Comparison of ENCODE assay signal across 25 mouse cellular contexts in the genomic region with DNA sequence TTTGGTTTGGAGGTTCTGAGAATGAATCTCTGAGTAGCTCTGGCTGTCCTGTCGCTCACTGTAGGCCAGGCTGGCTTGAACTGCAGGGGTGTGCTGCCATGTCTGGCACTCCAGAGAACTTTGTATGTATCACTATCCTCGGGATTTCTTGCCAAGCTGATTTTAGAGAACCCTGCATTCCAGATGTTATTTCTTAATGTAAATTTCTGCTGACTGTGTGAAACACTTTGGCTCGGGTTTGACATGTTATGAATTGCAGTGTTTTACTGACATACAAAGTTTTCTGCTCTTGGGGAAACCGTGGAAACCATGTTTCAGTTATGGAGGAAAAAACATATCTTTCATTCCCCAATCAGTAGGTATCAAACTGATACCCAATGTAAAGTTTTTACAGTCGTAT. TPM values are rescaled to one million over a fixed set of nuclear protein-coding genes. Genes with fewer than 3 reads are reported as not detected.
DNase-seq lines count a peak whose midpoint lies in the region; ATAC-seq and TF ChIP-seq lines count a peak whose summit lies in the region.
"Had no signal": no experiment of that assay in that cellular context is flagged by ENCODE, and none has a peak within 500 bp of the region (broad histone marks: within the 10 kb centered on the region; RNA-seq: fewer than 3 reads in every experiment).

No protein-coding gene starts in this region.

- no peak for TF ChIP-seq POLR2A in limb, embryonic 14.5 days (IDR thresholded peaks at IDR 0.05; ENCODE audit: borderline replicate concordance, extremely low read depth, insufficient read depth, insufficient read length)

- H3K36me3 ChIP-seq in limb, embryonic 14.5 days (ENCODE audit: control insufficient read depth, insufficient read depth, low read length), result peaks cover 65% of the 10 kb centered on the region
- peaks cover 89% of the 10 kb centered on the region for H3K36me3 ChIP-seq in limb, embryonic 10.5 days
- H3K36me3 ChIP-seq in embryonic facial prominence, embryonic 15.5 days, result peaks cover 35% of the 10 kb centered on the region

- H3K4me2 ChIP-seq in limb, embryonic 14.5 days (replicated peaks; ENCODE audit: low read depth, low read length, severe bottlenecking), result no peak overlapping the region
- no peak overlapping the region for H3K4me2 ChIP-seq in embryonic facial prominence, embryonic 15.5 days (replicated peaks)
- H3K4me2 ChIP-seq: forebrain, embryonic 13.5 days; heart, embryonic 11.5 days; hindbrain, embryonic 12.5 days; hindbrain, embryonic 15.5 days had no signal

- no peak overlapping the region for H3K27ac ChIP-seq in limb, embryonic 14.5 days (replicated peaks; ENCODE audit: low read depth, low read length)
- no peak overlapping the region for H3K27ac ChIP-seq in limb, embryonic 10.5 days
- H3K27ac ChIP-seq in embryonic facial prominence, embryonic 15.5 days (replicated peaks), result peak overlapping the region; percentile 48; the same call in 1 of the 2 replicates
- H3K27ac ChIP-seq: forebrain, embryonic 10.5 days; forebrain, embryonic 13.5 days; heart, adult 2 months; hindbrain, embryonic 12.5 days; hindbrain, embryonic 15.5 days had no signal

- ATAC-seq in limb, embryonic 14.5 days (ENCODE audit: low FRiP score, low read depth), result no peak
- ATAC-seq in embryonic facial prominence, embryonic 15.5 days (ENCODE audit: insufficient number of reproducible peaks, low FRiP score, low TSS enrichment, low read depth), result no peak
- ATAC-seq: forebrain, embryonic 13.5 days; forebrain, embryonic 16.5 days had no signal

- H3K9me3 ChIP-seq in limb, embryonic 14.5 days (ENCODE audit: control insufficient read depth, low read length), result no peaks in the 10 kb centered on the region
- H3K9me3 ChIP-seq in limb, embryonic 10.5 days (replicated peaks), result no peaks in the 10 kb centered on the region
- no peaks in the 10 kb centered on the region for H3K9me3 ChIP-seq in embryonic facial prominence, embryonic 15.5 days (replicated peaks)
- H3K9me3 ChIP-seq: forebrain, embryonic 10.5 days; forebrain, embryonic 13.5 days; G1E; hindbrain, embryonic 12.5 days; hindbrain, embryonic 15.5 days had no signal

- H3K9ac ChIP-seq in limb, embryonic 14.5 days (ENCODE audit: low read depth, low read length, severe bottlenecking), result no peak overlapping the region
- H3K9ac ChIP-seq in embryonic facial prominence, embryonic 15.5 days, result no peak overlapping the region
- H3K9ac ChIP-seq: forebrain, embryonic 13.5 days; hindbrain, embryonic 12.5 days; hindbrain, embryonic 15.5 days had no signal

- WGBS in limb, embryonic 14.5 days, result 74% methylated on average over 5 of the region's 5 CpGs
- 90% methylated on average over 5 of the region's 5 CpGs for WGBS in limb, embryonic 10.5 days
- 42% methylated on average over 5 of the region's 5 CpGs for WGBS in embryonic facial prominence, embryonic 15.5 days

- H3K4me3 ChIP-seq in limb, embryonic 14.5 days (replicated peaks; ENCODE audit: low read length), result no peak overlapping the region
- no peak overlapping the region for H3K4me3 ChIP-seq in limb, embryonic 10.5 days
- no peak overlapping the region for H3K4me3 ChIP-seq in embryonic facial prominence, embryonic 15.5 days (replicated peaks)
- H3K4me3 ChIP-seq: forebrain, embryonic 10.5 days; forebrain, embryonic 13.5 days; heart, adult 2 months; hindbrain, embryonic 12.5 days; hindbrain, embryonic 15.5 days had no signal

- H3K4me1 ChIP-seq in limb, embryonic 14.5 days (ENCODE audit: control insufficient read depth, insufficient read depth, low read length), result no peaks in the 10 kb centered on the region
- H3K4me1 ChIP-seq in limb, embryonic 10.5 days, result no peaks in the 10 kb centered on the region
- 0 out of 2 replicates have a peak, but pooled peaks cover 7% of the 10 kb centered on the region for H3K4me1 ChIP-seq in embryonic facial prominence, embryonic 15.5 days
- H3K4me1 ChIP-seq: forebrain, embryonic 10.5 days; forebrain, embryonic 13.5 days; hindbrain, embryonic 12.5 days; hindbrain, embryonic 15.5 days had no signal

- no peaks in the 10 kb centered on the region for H3K27me3 ChIP-seq in limb, embryonic 14.5 days (ENCODE audit: control insufficient read depth, insufficient read depth, low read length)
- no peaks in the 10 kb centered on the region for H3K27me3 ChIP-seq in limb, embryonic 10.5 days (ENCODE audit: low read depth, poor library complexity, severe bottlenecking)
- no peaks in the 10 kb centered on the region for H3K27me3 ChIP-seq in embryonic facial prominence, embryonic 15.5 days
- H3K27me3 ChIP-seq: CH12.LX; forebrain, embryonic 13.5 days; hindbrain, embryonic 12.5 days; hindbrain, embryonic 15.5 days had no signal

- DNase-seq in limb, embryonic 14.5 days (ENCODE audit: low spot score), result peak; percentile 20
- no peak for DNase-seq in limb, embryonic 10.5 days (ENCODE audit: low spot score)
- peak; percentile 25 for DNase-seq in NIH3T3 (ENCODE audit: low read depth)
- DNase-seq in right cerebral cortex, postnatal 4 days, result no peak
- no peak for DNase-seq in liver
- DNase-seq: adrenal gland, adult 2 months; adrenal gland, postnatal 25 days; B cell, adult 2 months; cerebellum, adult 11-12 months; cerebellum, adult 8-10 months; cerebellum, postnatal 10 days; cerebellum, postnatal 36 days; embryo, embryonic 11 days; gastrocnemius, postnatal 10 days; gastrocnemius, postnatal 36 days; heart, adult 2 months had no signal

RNA-seq across cellular contexts. Expression of a gene that starts 34.5 kb away (rescaled TPM):
- 70.7 and 105 TPM in 2 replicates for polyA plus RNA-seq in limb, embryonic 14.5 days (2012; rRNA removed)
- 154 and 166 TPM in 2 replicates for polyA plus RNA-seq in limb, embryonic 14.5 days (2014; fragmentation: Nextera tagmentation; extraction: Ambion mirVana)
- polyA plus RNA-seq in limb, embryonic 10.5 days (2016; fragmentation: Nextera tagmentation; extraction: Ambion mirVana), result 26.2 and 36.9 TPM in 2 replicates
- 146 and 150 TPM in 2 replicates for polyA plus RNA-seq in embryonic facial prominence, embryonic 15.5 days (2015; fragmentation: Nextera tagmentation; extraction: Ambion mirVana)

RNA-seq across cellular contexts. Expression of a gene that starts 38.9 kb away (rescaled TPM):
- polyA plus RNA-seq in limb, embryonic 14.5 days (2012; rRNA removed), result 12.8 and 15.1 TPM in 2 replicates
- polyA plus RNA-seq in limb, embryonic 14.5 days (2014; fragmentation: Nextera tagmentation; extraction: Ambion mirVana), result 21.1 and 23.1 TPM in 2 replicates
- 18.8 and 22.0 TPM in 2 replicates for polyA plus RNA-seq in limb, embryonic 10.5 days (2016; fragmentation: Nextera tagmentation; extraction: Ambion mirVana)
- 16.1 and 17.4 TPM in 2 replicates for polyA plus RNA-seq in embryonic facial prominence, embryonic 15.5 days (2015; fragmentation: Nextera tagmentation; extraction: Ambion mirVana)

RNA-seq across cellular contexts. Expression of a gene that starts 39.2 kb away (rescaled TPM):
- polyA plus RNA-seq in limb, embryonic 14.5 days (2012; rRNA removed), result 6.4 and 11.0 TPM in 2 replicates
- polyA plus RNA-seq in limb, embryonic 14.5 days (2014; fragmentation: Nextera tagmentation; extraction: Ambion mirVana), result 12.5 and 15.6 TPM in 2 replicates
- polyA plus RNA-seq in limb, embryonic 10.5 days (2016; fragmentation: Nextera tagmentation; extraction: Ambion mirVana), result 14.3 and 18.3 TPM in 2 replicates
- polyA plus RNA-seq in embryonic facial prominence, embryonic 15.5 days (2015; fragmentation: Nextera tagmentation; extraction: Ambion mirVana), result 11.6 TPM in 2 replicates

Comparison
In these comparisons a context has a peak if more than half of its experiments do, and no peak if none do; other contexts are left out.
1. DNase-seq: peak in limb, embryonic 14.5 days (single experiment) and NIH3T3 (single experiment); none in limb, embryonic 10.5 days (single experiment), right cerebral cortex, postnatal 4 days (single experiment) and liver (single experiment).